Mouse (Mus musculus) heart, adult 2 months (tissue): Measurements from ENCODE around the gene Tesmin.

Source experiments
- CTCF ChIP-seq: fragments of 200-600 bp; IDR thresholded peaks from 2 replicates; pipeline ENCODE4 v1.8.1; 2022; ENCODE audit warnings: antibody characterized with exemption, mild to moderate bottlenecking, moderate library complexity
- EP300 ChIP-seq: fragments of 200-500 bp; IDR thresholded peaks from 2 replicates; pipeline ENCODE4 v1.6.1; 2011; ENCODE audit warnings: low read depth, low read length, control low read depth; ENCODE audit not compliant: insufficient read depth
- POLR2A ChIP-seq: fragments of 200-500 bp; IDR thresholded peaks from 2 replicates; pipeline ENCODE4 v1.6.1; 2011; ENCODE audit warnings: mild to moderate bottlenecking, low read depth, low read length, control low read depth; ENCODE audit not compliant: insufficient read depth

DNA sequence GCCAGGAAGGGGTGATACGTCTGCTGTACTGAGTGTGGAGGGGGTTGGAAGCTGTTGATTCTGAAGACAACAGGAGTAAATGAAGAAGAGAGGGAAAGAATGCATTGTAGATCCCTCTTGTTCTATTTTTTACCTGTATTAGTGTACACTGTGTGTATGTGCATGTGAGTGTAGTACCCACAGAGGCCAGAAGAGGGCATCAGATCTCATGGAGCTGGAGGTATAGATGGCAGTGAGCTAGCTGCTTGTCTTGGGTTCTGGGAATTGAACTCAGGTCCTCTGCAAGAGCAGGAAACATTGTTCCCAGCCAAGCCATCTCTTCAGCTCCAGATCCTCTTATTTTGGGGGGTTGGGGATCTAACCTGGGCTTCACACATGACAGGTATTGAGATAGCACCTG, 40.9 kb upstream of the Tesmin start:
- TF ChIP-seq CTCF (peak; percentile 60), EP300 (no peak), POLR2A (no peak)
